Mouse (Mus musculus): ENCODE results near the gene 2010111I01Rik. TPM values are rescaled to one million over a fixed set of nuclear protein-coding genes. Genes with fewer than 3 reads are reported as not detected.

2010111I01Rik gene
- total RNA-seq, 2 experiments from 2014 or later, result 89.8 to 91.4 TPM

- H3K27ac ChIP-seq, result peak overlapping the region; percentile 49
These were observed 357.0 kb downstream of the 2010111I01Rik start for GRCm38 (mm10) chr13:63321689-63322088.

DNA sequence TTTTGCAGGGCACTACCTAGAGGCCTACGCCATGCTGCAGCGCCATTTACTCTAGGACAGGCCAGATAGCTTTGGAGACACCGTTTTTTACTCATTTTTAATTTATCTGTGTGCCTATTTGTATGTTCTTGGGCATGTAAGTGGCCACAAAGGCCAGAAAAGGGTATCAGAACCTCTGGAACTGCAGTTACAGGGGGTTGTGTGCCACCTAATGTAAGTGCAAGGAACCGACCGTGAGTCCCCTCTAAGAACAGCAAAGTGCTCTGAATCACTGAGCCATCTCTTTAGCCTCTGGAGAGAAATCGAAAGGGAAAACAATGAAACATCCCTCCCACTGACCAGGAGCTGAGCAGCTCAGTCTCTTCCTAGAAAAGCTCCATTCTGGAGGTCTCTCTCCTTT lies 358.1 kb downstream of the 2010111I01Rik start:
- H3K27ac ChIP-seq, result peak overlapping the region; percentile 81
- no peak overlapping the region for H3K4me3 ChIP-seq
- peak; percentile 60 for TF ChIP-seq CTCF (conservative IDR thresholded peaks at IDR 0.05)
- DNase-seq (ENCODE audit: low spot score in 2 of 2), result no peak

More at GRCm38 (mm10) chr13:63321689-63322088, 357.0 kb downstream of the 2010111I01Rik start:
- peak; percentile 39 for TF ChIP-seq CTCF (conservative IDR thresholded peaks at IDR 0.05)
- no peak overlapping the region for H3K4me3 ChIP-seq
- no peak for DNase-seq (ENCODE audit: low spot score in 2 of 2)

GRCm38 (mm10) chr13:63323286-63324075 lies 358.8 kb downstream of the 2010111I01Rik start:
- no peak overlapping the region for H3K4me3 ChIP-seq
- no peak for TF ChIP-seq CTCF (conservative IDR thresholded peaks at IDR 0.05)
- H3K27ac ChIP-seq, result peak overlapping the region; percentile 81
- no peak for DNase-seq (ENCODE audit: low spot score in 2 of 2)

GRCm38 (mm10) chr13:63324311-63324710 lies 359.6 kb downstream of the 2010111I01Rik start:
- Histone ChIP-seq H3K27ac (peak overlapping the region; percentile 81), H3K4me3 (no peak overlapping the region)
- no peak for TF ChIP-seq CTCF (conservative IDR thresholded peaks at IDR 0.05)
- DNase-seq (ENCODE audit: low spot score in 2 of 2), result no peak

DNA sequence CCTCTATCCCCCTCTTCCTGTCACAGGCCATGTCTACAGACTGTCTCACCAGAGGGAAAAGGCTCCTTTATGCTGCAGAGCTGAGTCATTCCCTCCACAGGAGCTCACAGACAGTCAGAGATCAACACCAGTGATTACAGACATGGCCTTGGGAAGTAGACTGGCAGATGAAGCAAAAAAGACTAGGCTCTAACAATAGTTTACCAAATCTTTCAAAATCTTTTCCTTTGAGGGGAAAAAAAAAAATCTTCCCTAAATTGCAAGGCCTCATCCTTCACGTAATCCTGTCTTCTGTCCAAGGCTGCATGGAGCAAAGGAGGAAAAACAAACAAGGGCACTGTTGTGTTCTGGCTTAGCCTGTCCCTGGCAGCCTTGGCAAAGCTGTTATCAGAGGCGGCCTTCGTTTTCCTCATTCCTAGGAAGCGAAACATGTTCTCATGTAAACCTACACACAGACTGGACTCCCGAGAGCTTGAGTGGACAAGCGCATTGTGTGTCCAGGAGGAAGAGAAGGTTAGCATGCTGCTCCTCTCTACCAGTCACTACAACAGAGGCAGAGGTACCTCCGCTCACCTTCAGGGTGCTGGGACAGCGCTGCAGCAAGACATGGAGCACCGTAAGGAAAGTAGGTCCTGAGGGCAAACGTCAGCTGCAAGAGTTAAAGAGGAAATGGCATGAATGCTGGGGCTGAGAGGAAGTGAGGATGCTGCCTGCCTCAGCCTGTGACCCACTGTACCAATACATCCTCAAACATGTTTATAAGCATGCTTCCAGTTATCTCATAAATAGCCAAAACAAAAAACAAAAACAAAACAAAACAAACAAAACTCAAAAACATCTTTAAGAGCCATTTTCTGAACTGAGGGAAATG lies 360.5 kb downstream of the 2010111I01Rik start:
- no peak overlapping the region for H3K4me3 ChIP-seq
- H3K27ac ChIP-seq, result peak overlapping the region; percentile 81
- DNase-seq (ENCODE audit: low spot score in 2 of 2), result no peak
- TF ChIP-seq CTCF (conservative IDR thresholded peaks at IDR 0.05), result no peak

GRCm38 (mm10) chr13:63326015-63326414 lies 361.3 kb downstream of the 2010111I01Rik start:
- H3K4me3 ChIP-seq, result no peak overlapping the region
- TF ChIP-seq CTCF (conservative IDR thresholded peaks at IDR 0.05), result no peak
- H3K27ac ChIP-seq, result peak overlapping the region; percentile 81; the same call in 1 of the 2 replicates
- no peak for DNase-seq (ENCODE audit: low spot score in 2 of 2)

- TF ChIP-seq CTCF (conservative IDR thresholded peaks at IDR 0.05), result no peak
- H3K4me3 ChIP-seq, result no peak overlapping the region; the same call in 1 of the 2 replicates
- peak; percentile 44 to 55 for DNase-seq (ENCODE audit: low spot score in 2 of 2)
- peak overlapping the region; percentile 77 for H3K27ac ChIP-seq
These were observed 365.7 kb downstream of the 2010111I01Rik start for GRCm38 (mm10) chr13:63330236-63330860.

GRCm38 (mm10) chr13:63331379-63331778 lies 366.7 kb downstream of the 2010111I01Rik start:
- Histone ChIP-seq H3K27ac (peak overlapping the region; percentile 77; the same call in 1 of the 2 replicates), H3K4me3 (no peak overlapping the region)
- peak; percentile 94 for TF ChIP-seq CTCF (conservative IDR thresholded peaks at IDR 0.05)
- DNase-seq (ENCODE audit: low spot score in 2 of 2), result peak; percentile 60 to 79

GRCm38 (mm10) chr13:63332576-63333300 lies 368.0 kb downstream of the 2010111I01Rik start:
- peak; percentile 72 to 78 for DNase-seq (ENCODE audit: low spot score in 2 of 2)
- peak overlapping the region; percentile 80 for H3K27ac ChIP-seq
- no peak overlapping the region for H3K4me3 ChIP-seq
- TF ChIP-seq CTCF (conservative IDR thresholded peaks at IDR 0.05), result peak; percentile 100

GRCm38 (mm10) chr13:63335421-63336134 lies 370.9 kb downstream of the 2010111I01Rik start:
- peak; percentile 44 for DNase-seq (ENCODE audit: low spot score in 2 of 2)
- Histone ChIP-seq H3K4me3 (no peak overlapping the region), H3K27ac (peak overlapping the region; percentile 79)
- peak; percentile 83 for TF ChIP-seq CTCF (conservative IDR thresholded peaks at IDR 0.05)

DNA sequence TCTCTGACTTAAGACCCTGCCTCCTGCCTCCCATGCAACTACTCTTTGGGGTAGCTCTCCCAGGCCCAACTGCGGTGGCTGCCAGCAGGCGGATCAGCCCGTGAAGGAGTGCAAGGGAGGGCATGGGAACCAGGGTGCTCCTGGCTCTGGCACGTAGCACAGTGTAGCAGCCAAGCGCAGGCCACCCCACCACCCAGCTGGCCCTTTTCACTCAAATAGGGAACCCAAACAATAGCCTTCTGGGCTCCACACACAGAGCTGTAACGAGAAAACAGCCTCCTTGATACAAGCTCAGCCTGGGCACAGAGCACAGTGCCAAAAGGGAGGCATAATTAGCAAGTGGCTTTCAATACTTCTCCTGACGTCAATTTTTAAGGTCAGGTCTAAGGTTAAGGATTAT lies 371.6 kb downstream of the 2010111I01Rik start:
- H3K27ac ChIP-seq, result peak overlapping the region; percentile 79

More for the DNA sequence above, 371.6 kb downstream of the 2010111I01Rik start:
- no peak for TF ChIP-seq CTCF (conservative IDR thresholded peaks at IDR 0.05)
- DNase-seq (ENCODE audit: low spot score in 2 of 2), result peak; percentile 56 to 70
- H3K4me3 ChIP-seq, result no peak overlapping the region

Measured in layer of hippocampus, adult 2 months (tissue).